Mouse (Mus musculus) forebrain, embryonic 12.5 days (tissue): ENCODE results near the gene Spred2. TPM values are rescaled to one million over a fixed set of nuclear protein-coding genes. Genes with fewer than 3 reads are reported as not detected.
"Not testable (repeated sequence)": the region's sequence is repeated elsewhere in the genome, so short reads cannot be mapped to it uniquely, and the experiment has no call there.

Source experiments
- ATAC-seq: fragments of 200-750 bp; cut with Nextera tagmentation; 2 replicates; pipeline ENCODE4 v1.8.0; 2017; ENCODE audit warnings: moderate TSS enrichment; ENCODE audit not compliant: low FRiP score
- H3K27ac ChIP-seq: fragments of 300-500 bp; sonication (generic); 2 replicates; pipeline ENCODE4 v1.5.1; 2016; ENCODE audit warnings: mild to moderate bottlenecking
- H3K27me3 ChIP-seq: fragments of 300-500 bp; sonication (generic); 2 replicates; pipeline ENCODE4 v1.6.1; 2016; ENCODE audit warnings: mild to moderate bottlenecking
- H3K36me3 ChIP-seq: fragments of 300-500 bp; sonication (generic); replicated peaks from 2 replicates; pipeline ENCODE4 v1.6.1; 2016; ENCODE audit warnings: mild to moderate bottlenecking
- H3K4me1 ChIP-seq: fragments of 300-500 bp; sonication (generic); 2 replicates; pipeline ENCODE4 v1.6.1; 2016
- H3K4me2 ChIP-seq: fragments of 300-500 bp; sonication (generic); 2 replicates; pipeline ENCODE4 v1.6.1; 2016; ENCODE audit warnings: mild to moderate bottlenecking, moderate library complexity
- H3K4me3 ChIP-seq: fragments of 300-500 bp; sonication (generic); replicated peaks from 2 replicates; pipeline ENCODE4 v1.5.1; 2016; ENCODE audit warnings: mild to moderate bottlenecking
- H3K9ac ChIP-seq: fragments of 300-500 bp; sonication (generic); 2 replicates; pipeline ENCODE4 v1.6.1; 2016; ENCODE audit warnings: mild to moderate bottlenecking
- H3K9me3 ChIP-seq: fragments of 300-500 bp; sonication (generic); 2 replicates; pipeline ENCODE4 v1.6.1; 2016
- WGBS: fragments of 180-500 bp; shearing (Covaris S2); methylation state at CpG from one replicate; pipeline ENCODE4 v1.1.7; 2016; 5-methylcytosine and 5-hydroxymethylcytosine counted together
- polyA plus RNA-seq: library from polyadenylated mRNA; unstranded; fragments of >200 nt; fragmentation: Nextera tagmentation; extraction: Ambion mirVana; gene quantifications from 2 replicates; pipeline ENCODE4 v1.2.1, GENCODE M21; 2016

Spred2 gene
- polyA plus RNA-seq, 1 experiment from 2014 or later: 8.1 TPM

DNA sequence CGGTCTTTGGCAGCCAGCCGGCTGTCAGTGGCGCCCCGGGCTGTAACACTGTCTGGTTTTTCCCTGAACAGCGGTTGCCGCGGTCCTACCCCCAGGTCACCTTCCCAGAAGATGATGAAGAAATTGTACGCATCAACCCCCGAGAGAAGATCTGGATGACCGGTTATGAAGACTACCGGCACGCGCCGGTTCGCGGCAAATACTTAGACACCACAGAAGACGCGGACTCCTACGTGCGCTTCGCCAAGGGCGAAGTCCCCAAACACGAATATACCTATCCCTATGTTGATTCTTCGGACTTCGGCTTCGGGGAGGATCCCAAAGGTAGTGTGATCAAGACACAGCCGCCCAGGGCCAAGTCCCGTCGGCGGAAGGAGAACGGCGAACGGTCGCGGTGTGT lies 96.5 kb downstream of the Spred2 start:
- Histone ChIP-seq H3K4me2 (no peak overlapping the region), H3K27me3 (no peaks in the 10 kb centered on the region), H3K4me3 (no peak overlapping the region), H3K9ac (no peak overlapping the region), H3K27ac (no peak overlapping the region), H3K4me1 (no peaks in the 10 kb centered on the region), H3K36me3 (peaks cover 68% of the 10 kb centered on the region), H3K9me3 (peaks cover 28% of the 10 kb centered on the region)
- no peak for ATAC-seq
- WGBS: 98% methylated on average over 35 of the region's 35 CpGs

DNA sequence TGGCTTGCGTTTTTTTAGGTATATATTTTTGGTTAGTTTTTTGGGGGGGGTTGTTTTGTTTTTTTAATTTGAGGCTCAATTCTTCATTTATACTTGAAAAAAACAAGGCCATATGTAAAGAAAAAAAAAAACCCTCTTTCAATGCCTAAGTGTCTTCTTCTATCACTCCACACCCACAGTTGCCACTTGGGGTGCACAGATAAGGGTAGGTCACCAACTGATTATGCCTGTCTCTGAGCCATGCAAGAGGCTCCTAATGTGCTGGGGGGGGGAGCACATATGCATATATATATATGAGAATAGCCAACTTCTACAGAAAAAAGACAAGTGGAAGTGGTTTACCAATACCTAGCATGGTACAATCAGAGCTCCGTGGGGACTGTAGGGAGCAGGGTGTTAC lies 98.3 kb downstream of the Spred2 start:
- no peak overlapping the region for H3K4me2 ChIP-seq
- H3K4me1 ChIP-seq: no peaks in the 10 kb centered on the region
- 92% methylated on average over 2 of the region's 2 CpGs for WGBS
- H3K9ac ChIP-seq: no peak overlapping the region
- H3K27ac ChIP-seq: no peak overlapping the region
- no peak overlapping the region for H3K4me3 ChIP-seq
- H3K27me3 ChIP-seq: no peaks in the 10 kb centered on the region
- H3K9me3 ChIP-seq: peaks cover 28% of the 10 kb centered on the region
- no peak for ATAC-seq
- H3K36me3 ChIP-seq: peaks cover 63% of the 10 kb centered on the region

DNA sequence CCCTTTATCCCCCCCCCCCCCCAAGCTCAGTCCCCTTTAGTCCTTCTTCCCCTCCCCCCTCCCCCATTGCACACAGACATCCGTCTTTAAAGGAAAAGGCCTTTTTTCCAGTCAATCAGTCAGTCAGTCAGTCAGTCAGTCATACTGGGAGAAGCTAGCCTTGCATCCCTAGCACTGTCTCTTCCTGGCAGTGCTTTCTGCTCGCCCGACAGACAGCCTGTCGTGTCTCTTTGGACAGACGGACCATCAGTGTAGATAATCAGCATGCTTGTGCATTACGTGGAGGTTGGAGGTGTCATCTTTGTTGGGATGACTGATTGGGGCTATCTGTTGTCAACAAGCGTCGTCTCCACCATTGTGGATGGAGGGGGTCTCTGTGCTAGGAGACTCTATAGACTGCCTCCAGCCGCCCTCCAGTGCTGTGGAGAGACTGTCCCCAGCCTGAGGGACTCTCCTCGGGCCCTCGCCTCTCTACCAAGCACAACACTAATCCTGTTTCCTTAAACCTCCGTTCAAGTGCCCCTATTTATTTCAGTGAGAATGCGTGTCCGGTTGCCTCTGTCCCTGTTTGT lies 98.8 kb downstream of the Spred2 start:
- H3K4me3 ChIP-seq: no peak overlapping the region

DNA sequence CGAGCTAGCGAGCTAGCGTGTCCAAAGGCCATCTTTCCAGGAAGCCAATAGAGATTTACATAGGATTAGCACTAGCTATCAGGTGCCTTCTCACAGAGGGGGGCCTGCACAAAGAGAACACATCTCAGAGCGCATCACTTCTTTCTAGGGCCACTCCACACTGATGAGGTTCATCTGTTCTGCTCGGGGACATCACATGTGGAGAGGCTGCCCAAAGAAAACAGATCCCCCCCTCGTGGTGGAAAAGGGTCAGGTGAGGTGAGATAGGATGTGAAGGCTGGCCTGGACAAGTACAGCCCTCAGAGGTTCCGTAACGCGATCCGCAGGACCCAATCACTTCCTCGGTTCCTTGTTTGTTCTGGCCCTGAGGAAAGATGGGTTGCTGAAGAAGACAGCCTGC lies 101.7 kb downstream of the Spred2 start:
- no peaks in the 10 kb centered on the region for H3K27me3 ChIP-seq
- no peak overlapping the region for H3K27ac ChIP-seq
- WGBS: 68% methylated on average over 11 of the region's 11 CpGs
- H3K9me3 ChIP-seq: peaks cover 7% of the 10 kb centered on the region
- ATAC-seq: no peak
- no peaks in the 10 kb centered on the region for H3K4me1 ChIP-seq
- no peak overlapping the region for H3K9ac ChIP-seq
- H3K4me3 ChIP-seq: no peak overlapping the region
- peaks cover 29% of the 10 kb centered on the region for H3K36me3 ChIP-seq
- no peak overlapping the region for H3K4me2 ChIP-seq

More for the DNA sequence above, 98.8 kb downstream of the Spred2 start:
- Histone ChIP-seq H3K9ac (no peak overlapping the region), H3K27me3 (no peaks in the 10 kb centered on the region), H3K36me3 (peaks cover 57% of the 10 kb centered on the region), H3K9me3 (peaks cover 28% of the 10 kb centered on the region), H3K4me2 (no peak overlapping the region), H3K4me1 (no peaks in the 10 kb centered on the region), H3K27ac (no peak overlapping the region)
- ATAC-seq: no peak
- 88% methylated on average over 14 of the region's 14 CpGs for WGBS

DNA sequence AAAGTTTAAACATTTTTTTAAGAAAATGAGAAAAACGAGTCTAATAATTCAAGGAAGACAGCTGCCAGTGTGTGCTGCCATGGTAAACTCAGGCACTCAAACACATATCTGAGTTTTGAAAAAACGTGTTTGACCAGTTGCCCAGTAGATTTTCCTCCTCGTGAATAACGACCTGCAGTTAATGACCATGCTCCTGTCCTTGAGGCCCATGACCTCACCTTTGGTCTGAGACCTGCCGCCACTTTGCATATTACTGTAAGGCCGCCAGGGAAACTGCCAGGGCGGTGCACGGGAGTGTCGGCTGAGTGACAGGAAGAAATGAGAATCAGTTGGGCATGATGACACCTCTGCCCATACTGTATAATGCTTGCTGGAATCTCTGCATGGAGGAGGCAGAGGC lies 103.5 kb downstream of the Spred2 start:
- no peaks in the 10 kb centered on the region for H3K4me1 ChIP-seq
- H3K27ac ChIP-seq: no peak overlapping the region
- H3K9ac ChIP-seq: no peak overlapping the region
- no peaks in the 10 kb centered on the region for H3K27me3 ChIP-seq
- no peaks in the 10 kb centered on the region for H3K9me3 ChIP-seq
- ATAC-seq: no peak
- peaks cover 18% of the 10 kb centered on the region for H3K36me3 ChIP-seq
- H3K4me2 ChIP-seq: no peak overlapping the region
- no peak overlapping the region for H3K4me3 ChIP-seq
- WGBS: 84% methylated on average over 9 of the region's 9 CpGs

- no peaks in the 10 kb centered on the region for H3K27me3 ChIP-seq
- H3K9me3 ChIP-seq: no peaks in the 10 kb centered on the region
- no peak overlapping the region for H3K9ac ChIP-seq
- H3K4me1 ChIP-seq: no peaks in the 10 kb centered on the region
- no peak overlapping the region for H3K4me2 ChIP-seq
- 90% methylated on average over 6 of the region's 6 CpGs for whole genome bisulfite sequencing
- no peak overlapping the region for H3K4me3 ChIP-seq
- H3K36me3 ChIP-seq: peaks cover 14% of the 10 kb centered on the region
- no peak overlapping the region for H3K27ac ChIP-seq
- no peak for ATAC-seq
Observed at GRCm38 (mm10) chr11:20028396-20028795, 104.2 kb downstream of the Spred2 start.

GRCm38 (mm10) chr11:20029014-20029413 lies 104.8 kb downstream of the Spred2 start:
- Histone ChIP-seq H3K9me3 (no peaks in the 10 kb centered on the region), H3K27ac (no peak overlapping the region), H3K9ac (no peak overlapping the region), H3K4me3 (no peak overlapping the region), H3K4me2 (no peak overlapping the region), H3K4me1 (no peaks in the 10 kb centered on the region), H3K27me3 (no peaks in the 10 kb centered on the region), H3K36me3 (peaks cover 14% of the 10 kb centered on the region)
- no peak for ATAC-seq
- WGBS: 93% methylated on average over 4 of the region's 4 CpGs

DNA sequence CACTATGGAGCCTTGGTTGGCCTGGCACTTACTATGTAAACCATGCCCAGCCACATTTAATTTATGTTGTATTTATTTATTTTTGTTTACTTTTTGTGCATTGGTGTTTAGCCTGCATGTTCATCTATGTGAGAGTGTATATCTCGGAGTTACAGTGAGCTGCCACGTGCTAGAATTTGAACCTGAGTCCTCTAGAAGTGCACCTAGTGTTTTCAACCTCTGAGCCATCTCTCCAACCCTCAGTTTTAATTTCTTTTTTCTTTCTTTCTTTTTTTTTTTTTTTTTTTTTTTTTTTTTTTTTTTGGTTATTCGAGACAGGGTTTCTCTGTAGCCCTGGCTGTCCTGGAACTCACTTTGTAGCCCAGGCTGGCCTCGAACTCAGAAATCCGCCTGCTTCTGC lies 106.8 kb downstream of the Spred2 start:
- H3K36me3 ChIP-seq, H3K4me2 ChIP-seq, H3K4me1 ChIP-seq, H3K9ac ChIP-seq, ATAC-seq, H3K9me3 ChIP-seq, H3K4me3 ChIP-seq, H3K27ac ChIP-seq, H3K27me3 ChIP-seq: not testable (repeated sequence)
- 90% methylated on average over 5 of the region's 5 CpGs for WGBS

GRCm38 (mm10) chr11:20031536-20031935 lies 107.4 kb downstream of the Spred2 start:
- ATAC-seq: no peak
- 48% methylated on average over 8 of the region's 8 CpGs for WGBS
- Histone ChIP-seq H3K4me1 (no peaks in the 10 kb centered on the region), H3K4me2 (no peak overlapping the region), H3K36me3 (no peaks in the 10 kb centered on the region), H3K9ac (no peak overlapping the region), H3K4me3 (no peak overlapping the region), H3K9me3 (no peaks in the 10 kb centered on the region), H3K27me3 (no peaks in the 10 kb centered on the region), H3K27ac (no peak overlapping the region)

DNA sequence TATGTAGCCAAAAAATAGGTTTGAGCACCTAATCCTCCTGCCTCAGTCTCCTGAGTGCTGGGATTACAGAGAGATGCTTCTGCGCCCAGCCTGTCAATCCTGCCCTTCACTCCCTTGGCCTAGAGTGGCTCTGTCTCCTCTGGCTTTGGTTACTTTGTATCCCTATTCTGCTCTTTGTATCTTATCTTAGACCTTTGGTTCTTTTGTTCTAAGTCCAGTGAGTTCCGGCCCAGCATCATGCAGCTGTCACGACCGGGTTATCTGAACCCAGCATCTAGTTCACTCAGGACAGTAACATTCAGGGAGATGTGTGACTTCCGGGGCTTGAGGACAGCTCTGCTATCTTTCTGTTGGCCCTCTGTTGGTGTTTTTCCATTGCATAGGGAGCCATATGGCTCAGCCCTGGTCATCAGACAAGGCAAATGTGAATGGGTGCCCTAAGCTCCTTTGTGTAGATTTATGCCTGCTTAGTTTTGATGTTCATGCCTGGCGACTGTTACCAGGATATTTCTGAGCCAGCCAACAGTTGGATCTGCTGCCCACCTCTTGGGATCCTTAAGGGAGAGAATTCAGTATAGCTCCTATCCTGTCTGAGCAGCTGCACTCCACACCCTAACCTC lies 109.5 kb downstream of the Spred2 start:
- Histone ChIP-seq H3K9me3 (no peaks in the 10 kb centered on the region), H3K4me2 (no peak overlapping the region), H3K9ac (no peak overlapping the region), H3K27me3 (no peaks in the 10 kb centered on the region), H3K4me1 (peaks cover 2% of the 10 kb centered on the region), H3K4me3 (no peak overlapping the region), H3K36me3 (no peaks in the 10 kb centered on the region), H3K27ac (no peak overlapping the region)
- 80% methylated on average over 6 of the region's 6 CpGs for WGBS
- no peak for ATAC-seq

- no peaks in the 10 kb centered on the region for H3K27me3 ChIP-seq
- H3K9ac ChIP-seq: no peak overlapping the region
- H3K27ac ChIP-seq: no peak overlapping the region
- no peaks in the 10 kb centered on the region for H3K9me3 ChIP-seq
- ATAC-seq: no peak
- no peak overlapping the region for H3K4me3 ChIP-seq
- 82% methylated on average over 14 of the region's 14 CpGs for WGBS
- H3K4me1 ChIP-seq: peaks cover 5% of the 10 kb centered on the region
- H3K4me2 ChIP-seq: no peak overlapping the region
- no peaks in the 10 kb centered on the region for H3K36me3 ChIP-seq
Observed at GRCm38 (mm10) chr11:20034337-20034947, 110.3 kb downstream of the Spred2 start.

DNA sequence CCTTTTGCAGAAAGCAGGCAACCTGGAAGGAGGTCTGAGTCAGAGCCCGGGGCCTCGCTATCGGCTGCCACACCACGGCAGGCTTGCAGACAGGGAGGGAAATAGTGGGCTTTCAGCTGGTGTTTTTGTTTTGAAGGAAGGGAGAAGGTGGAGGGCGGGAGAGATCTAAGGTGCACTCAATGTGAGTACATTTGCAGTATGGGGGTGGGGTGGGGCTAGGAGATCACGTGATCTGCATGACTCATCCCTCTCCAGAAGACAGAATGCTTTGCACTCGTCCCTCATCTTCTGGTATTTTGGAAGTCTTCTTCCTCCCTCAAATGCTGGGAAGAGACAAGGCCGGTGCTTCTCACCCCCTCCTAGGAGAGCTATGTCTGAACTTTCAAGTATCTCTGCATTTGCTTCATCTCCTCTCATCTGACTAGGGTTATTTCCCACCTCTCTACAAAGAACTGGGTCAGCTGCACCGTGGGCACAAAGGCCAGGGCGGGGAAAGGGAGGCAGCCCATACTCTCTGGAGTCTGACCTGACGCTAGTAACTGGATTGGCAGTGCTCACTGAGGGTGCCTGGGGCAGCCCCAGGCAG lies 111.3 kb downstream of the Spred2 start:
- no peak for ATAC-seq
- no peak overlapping the region for H3K27ac ChIP-seq

GRCm38 (mm10) chr11:20035972-20036371 lies 111.8 kb downstream of the Spred2 start:
- Histone ChIP-seq H3K9me3 (no peaks in the 10 kb centered on the region), H3K4me3 (no peak overlapping the region), H3K4me1 (peaks cover 6% of the 10 kb centered on the region), H3K36me3 (no peaks in the 10 kb centered on the region), H3K27ac (no peak overlapping the region), H3K9ac (no peak overlapping the region), H3K4me2 (no peak overlapping the region), H3K27me3 (no peaks in the 10 kb centered on the region)
- WGBS: 80% methylated on average over 7 of the region's 7 CpGs
- no peak for ATAC-seq

More for the DNA sequence above, 111.3 kb downstream of the Spred2 start:
- Histone ChIP-seq H3K36me3 (no peaks in the 10 kb centered on the region), H3K4me3 (no peak overlapping the region), H3K4me2 (no peak overlapping the region), H3K9ac (no peak overlapping the region), H3K4me1 (peaks cover 5% of the 10 kb centered on the region), H3K27me3 (no peaks in the 10 kb centered on the region), H3K9me3 (no peaks in the 10 kb centered on the region)
- WGBS: 65% methylated on average over 11 of the region's 11 CpGs
